Mouse (Mus musculus): ENCODE results near the gene Pomt2.
"Not testable (repeated sequence)": the region's sequence is repeated elsewhere in the genome, so short reads cannot be mapped to it uniquely, and the experiment has no call there.

The Pomt2 gene

DNA sequence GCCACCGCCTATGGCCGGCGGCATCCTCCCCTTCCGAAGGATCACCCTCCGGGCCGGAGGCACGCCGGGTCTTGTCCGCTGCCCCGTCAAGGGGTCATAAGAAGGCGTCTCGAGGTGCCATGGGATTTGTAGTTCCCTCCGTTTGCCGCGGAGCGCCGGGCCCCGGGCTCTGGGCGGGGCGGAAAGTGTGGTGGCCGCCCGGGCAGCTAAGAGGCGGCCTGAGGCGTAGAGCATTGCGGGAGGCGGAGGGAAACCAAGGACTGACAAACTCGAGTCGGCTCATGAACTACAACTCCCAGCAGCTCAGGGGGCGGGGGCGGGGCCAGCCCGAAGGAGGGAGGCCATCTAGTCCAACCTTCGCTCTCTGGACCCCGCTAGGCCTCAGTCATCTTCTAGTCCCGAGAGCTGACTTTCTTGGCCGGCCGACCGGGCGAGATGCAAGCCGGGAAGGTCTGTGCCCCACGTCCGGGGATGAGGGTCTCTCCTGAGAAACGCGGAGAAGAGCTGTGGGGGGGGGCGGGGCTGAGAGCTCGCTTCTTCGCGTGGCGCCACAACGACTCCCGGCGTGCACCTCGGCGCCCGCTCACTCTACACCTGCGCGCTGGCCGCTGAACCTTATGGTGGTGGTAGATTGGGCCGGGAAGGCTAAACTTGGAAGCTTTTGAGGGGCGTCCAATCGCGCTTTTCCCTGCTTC lies at the start of gene Pomt2:
Gene Pomt2, minus strand, starts transcription at position 574 of the 695 bp plus-strand sequence.
- peak; percentile 87 to 88 for DNase-seq

DNA sequence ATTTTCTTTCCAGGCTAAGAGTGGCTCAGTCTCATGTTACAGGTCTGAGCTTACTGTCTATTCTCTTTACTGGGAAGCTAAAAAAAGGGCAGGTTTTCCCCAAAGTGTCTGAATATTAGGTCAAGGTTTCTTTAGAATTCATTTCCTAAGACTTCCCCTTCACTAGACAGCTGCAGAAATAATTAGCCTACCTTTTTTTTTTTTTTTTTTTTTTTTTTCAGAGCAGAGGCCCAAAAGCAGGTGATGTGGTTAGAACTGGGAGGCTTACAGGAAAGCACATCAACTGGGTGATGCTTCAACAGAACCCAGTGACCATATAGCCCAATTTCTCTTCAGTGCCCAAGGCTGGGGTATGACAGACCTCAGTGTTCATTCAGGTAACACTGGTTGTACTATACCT lies 48.5 kb upstream of the Pomt2 start:
- no peak for DNase-seq

DNA sequence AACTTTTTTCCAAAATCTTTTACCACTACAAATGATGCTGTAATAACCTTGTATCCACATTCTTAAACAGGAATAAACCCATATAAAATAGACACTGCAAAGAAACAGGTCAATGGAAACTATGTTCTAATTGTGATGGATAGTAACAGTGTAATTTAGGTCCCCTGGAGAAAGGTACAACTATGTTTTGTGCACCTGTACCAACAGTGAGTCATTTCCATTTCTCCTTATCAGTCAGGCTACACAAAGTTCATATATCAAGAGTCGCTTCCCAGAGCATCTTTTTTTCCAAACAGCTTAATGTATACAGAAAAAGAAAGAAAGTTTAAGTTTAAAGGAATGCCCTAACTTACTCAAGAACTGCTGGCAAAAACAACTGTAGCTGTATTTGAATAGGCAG lies 47.3 kb upstream of the Pomt2 start:
- DNase-seq: no peak

DNA sequence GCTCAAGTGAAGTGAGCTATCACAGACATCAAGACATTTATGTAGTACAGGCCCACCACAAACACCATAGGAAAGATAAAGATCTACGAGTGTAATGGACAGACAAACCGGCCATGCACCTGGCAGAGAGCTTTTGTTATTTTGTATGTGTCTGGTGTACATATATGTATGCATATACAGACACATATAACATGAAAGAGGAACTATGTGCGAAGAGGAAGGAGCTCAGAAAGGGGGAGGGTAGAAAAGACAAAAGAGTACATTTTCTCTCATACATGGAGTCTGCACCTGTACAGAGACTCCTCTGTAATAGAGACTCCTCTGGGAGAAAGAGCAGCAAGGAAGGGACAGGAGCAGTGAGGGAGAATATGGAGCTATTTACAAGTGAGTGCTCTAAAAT lies 45.2 kb upstream of the Pomt2 start:
- peak in 1 of 2 experiments; percentile 40 for DNase-seq

DNA sequence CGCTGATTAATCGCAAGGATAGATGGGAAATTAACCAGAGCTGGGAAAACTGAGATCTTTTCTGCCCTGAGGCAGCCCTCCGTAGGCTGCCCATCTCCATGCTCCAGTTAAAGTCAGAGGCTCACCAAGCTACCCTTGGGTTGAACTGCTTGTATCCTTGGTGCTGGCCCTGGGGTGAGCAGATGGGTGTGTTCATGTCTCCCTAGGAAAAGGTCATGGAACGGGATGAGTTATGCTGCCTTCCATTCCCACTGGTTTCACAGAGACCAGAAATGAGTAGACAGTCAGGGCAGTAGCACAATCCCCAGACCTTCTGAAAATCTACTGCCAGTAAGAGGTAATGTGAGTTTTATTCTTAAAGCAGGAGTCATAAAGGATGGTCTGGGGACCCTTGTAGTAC lies 29.9 kb upstream of the Pomt2 start:
- no peak for DNase-seq

DNA sequence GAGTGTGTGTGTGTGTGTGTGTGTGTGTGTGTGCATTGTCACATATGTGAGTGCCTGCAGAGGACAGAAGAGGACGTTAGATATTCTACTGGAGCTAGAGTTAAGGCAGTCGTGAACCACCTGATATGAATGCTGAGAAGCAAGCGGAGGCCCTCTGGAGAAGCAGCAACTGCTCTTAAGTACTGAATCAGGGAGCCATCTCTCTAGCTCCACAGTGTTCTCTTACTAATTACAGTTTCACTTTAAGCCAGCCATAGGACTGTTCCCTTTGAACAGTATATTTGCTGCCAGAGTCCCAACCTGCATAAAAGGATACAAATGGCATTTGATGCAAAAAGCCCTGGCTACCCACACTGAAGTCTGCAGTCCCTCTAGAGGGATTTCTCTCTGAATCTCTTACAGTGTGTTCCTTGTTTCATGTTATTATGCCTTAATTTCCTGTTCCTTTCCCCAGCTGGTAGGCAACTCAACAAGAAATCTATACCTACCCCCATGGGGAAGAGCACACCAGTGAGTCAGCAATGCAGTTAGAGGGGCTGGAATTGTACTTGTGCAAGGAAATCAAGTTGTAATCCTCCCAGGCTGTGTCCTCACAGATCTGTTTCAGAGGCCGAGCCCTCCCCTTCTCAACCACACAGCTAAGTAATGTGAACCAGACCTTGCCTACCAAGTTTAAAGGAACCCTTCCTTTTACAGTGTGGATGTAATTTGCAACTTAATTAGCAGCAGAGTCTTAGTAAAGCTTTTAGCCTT lies 27.6 kb upstream of the Pomt2 start:
- no peak for DNase-seq

DNA sequence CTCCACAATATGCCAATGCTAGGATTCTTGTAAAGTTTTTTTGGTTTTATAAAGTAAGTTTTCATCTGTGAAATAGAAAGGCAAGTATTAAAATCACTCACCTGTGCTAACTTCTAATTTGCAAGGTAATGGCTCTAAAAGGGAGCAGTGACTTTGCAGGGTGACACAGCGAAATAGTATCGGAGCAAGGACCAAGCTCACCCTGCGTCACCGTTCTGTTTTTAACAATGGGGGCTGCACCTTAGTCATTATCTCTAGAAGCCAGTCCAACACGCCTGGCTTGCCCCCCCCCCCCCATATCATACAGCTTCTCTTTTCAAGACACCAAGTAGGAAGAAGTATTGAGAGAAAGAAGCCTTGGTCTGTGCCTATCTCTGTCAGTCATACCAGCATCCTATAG lies 13.0 kb upstream of the Pomt2 start:
- no peak for DNase-seq

DNA sequence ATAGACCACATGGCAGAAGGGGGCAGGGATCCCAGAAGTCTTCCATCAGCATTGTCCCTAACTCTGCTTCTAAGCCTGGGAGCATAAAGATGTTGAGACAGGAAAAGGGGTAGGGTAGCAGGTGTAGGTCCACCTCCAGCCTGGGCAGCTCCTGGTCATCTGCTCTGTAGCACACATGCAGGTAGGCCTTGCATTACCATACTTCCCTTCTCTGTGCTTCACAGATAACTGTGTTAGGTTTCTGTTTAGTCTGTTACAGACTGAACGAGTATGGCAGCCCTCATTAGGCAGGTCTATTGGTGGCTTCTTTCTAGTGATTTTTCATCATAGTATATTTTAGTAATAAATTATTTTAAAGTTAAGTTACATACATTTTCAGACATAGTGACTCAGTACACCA lies 12.5 kb upstream of the Pomt2 start:
- no peak for DNase-seq

DNA sequence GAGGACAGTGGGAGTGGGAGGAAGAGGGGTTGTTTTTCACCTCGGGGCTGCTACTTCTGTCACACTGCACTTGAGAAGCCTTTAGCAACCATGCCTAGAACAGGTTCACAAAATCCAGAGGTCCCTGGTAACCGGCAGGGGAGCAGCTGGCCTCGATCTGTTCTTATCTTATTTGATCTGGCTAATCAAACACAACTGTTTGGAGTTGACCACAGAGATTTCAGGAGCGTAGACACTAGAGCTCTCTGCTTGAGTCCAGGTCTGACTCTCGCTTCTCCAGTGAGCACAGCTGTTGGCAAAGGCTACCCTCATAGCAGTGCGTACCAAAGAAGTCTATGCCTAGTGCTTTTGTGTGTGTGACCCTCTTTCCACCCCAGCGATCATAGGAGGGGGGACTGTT lies 10.3 kb upstream of the Pomt2 start:
- DNase-seq: no peak

DNA sequence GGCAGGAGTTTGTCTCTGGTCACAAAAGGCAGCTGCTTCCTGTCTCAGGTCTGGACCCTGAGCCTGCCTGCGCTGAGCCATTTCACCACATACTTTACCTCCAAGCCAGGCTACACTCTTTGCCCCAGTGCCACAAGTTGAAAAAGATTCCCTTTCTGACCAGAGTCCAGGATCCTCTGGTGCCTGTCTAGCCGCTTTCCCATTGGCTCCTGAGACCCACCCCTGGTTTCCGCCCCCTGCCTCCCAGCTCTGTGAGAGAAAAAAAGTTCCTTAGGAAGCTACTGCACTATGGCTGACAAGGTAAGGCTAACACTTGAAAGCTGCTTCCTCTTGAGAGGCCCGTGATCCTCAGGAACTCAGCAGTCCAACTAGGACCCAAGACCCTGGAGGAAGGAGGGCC lies 9.6 kb upstream of the Pomt2 start:
- DNase-seq: no peak

DNA sequence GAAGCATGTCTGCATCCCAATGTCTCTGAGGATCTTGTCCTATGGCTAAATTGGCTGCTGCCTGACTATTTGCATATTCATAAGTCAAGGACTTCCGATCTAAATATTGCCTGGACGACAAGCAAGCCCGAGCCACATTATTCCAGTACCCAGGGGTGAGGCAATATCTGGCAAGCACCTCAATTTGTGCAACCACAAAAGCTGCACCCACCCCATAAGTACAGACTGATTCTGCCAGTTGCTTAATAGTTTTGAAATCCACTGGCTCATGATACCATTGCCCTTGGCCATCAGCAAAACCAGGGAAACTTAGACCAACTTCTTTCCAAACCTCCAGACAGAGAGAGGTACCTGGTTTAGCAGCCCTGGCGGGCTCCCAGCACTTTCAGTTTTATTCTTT lies 6.7 kb upstream of the Pomt2 start:
- DNase-seq: not testable (repeated sequence)

DNA sequence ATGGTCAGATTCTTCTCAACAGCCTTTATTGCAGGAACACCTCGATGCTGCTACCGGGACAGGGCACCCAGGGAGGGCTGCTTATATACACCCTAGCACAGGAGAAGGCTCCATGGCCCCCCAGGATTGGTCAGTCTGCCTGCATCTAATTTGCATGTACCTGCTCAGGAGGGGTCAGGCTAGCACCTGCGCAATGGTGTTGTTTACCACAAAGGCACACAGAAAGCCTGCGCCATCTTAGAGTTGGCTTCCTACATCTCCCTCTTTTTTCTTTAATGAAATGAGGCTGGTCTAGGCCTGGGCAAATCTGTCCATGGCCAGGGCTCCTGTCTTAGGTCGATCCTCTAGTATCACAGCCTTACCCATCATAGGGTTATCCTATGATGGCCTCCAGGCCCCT lies 1.7 kb upstream of the Pomt2 start:
- DNase-seq: no peak

DNA sequence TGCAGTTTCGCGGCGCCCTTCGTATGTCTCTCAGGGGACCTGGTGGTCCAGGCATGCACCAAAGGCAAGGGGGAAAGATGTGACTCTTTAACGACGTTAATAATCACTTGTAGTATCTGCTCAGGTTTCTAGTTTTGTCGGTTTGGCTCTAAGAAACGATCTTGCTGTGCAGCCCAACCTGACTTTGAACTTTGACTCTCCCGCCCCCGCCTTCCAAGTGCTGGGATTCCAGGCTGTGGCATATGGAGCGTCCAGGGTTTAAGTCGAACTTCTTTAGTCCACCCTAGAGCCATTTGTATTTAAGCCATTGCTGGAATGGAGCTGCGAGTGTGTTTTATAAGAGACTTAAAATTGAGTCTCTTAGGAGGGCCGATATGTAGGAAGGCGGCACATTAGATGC lies 368 bp upstream of the Pomt2 start:
- DNase-seq: no peak

DNA sequence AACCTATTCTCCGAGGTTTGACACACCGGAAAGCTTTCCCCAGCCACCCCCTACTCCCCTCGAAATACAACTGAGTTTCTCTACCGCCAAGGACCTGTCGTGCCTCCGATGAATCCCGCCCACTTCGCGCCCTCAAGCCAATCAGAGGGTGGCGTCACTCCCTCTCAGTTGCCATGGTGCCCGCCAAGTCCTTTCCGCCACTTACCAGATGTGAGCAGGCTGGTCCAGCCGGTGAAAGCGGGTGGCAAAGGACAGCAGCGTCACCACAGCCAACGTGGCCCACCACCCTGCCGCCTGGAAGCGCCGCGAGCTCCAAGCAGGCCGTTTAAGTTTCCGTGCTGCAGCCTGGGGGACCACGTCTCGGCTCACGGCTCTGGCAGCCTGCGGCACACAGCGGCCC lies 802 bp downstream of the Pomt2 start, which contains the start of gene Gstz1:
Gene Gstz1, plus strand, starts transcription at position 200 of the 400 bp plus-strand sequence.
- DNase-seq: peak; percentile 87 to 89

DNA sequence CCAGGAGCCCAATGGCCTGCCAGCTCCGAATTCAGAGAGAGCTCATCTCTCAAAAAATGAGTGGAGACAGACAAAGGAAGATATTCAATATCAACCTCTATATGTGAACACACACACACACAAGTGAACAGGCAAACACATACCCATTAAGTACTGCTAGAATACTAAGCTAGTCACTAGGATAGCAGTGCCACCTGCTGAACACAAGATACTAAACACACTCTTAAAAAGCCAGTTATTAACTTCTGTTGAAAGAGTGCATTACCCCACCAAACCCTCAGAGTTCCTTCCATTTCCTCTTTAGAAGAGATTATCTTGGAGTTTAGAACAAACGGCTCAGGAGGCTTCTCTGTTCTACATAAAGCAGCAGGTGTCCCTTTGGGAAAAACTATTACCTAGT lies 5.6 kb downstream of the Pomt2 start:
- no peak for DNase-seq

DNA sequence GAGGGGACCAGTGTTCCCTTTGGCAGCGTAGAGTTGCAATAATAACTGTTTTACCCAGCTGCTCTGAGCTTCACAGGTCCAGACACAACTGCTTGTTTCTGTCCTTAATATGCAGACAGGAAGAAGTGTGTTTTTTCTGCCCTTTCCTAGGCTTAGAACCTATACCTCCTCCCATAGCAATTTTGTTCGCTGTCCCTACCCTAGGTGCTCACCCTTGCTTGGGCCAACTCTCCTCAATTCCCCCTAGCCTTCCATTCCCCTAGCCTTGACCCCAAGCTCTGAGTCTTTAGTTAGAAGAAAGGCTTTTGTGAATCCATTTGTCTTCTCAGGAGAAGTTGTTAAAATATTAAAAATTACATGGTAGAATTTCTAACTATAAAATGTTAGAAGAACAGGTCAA lies 9.0 kb downstream of the Pomt2 start:
- DNase-seq: no peak

DNA sequence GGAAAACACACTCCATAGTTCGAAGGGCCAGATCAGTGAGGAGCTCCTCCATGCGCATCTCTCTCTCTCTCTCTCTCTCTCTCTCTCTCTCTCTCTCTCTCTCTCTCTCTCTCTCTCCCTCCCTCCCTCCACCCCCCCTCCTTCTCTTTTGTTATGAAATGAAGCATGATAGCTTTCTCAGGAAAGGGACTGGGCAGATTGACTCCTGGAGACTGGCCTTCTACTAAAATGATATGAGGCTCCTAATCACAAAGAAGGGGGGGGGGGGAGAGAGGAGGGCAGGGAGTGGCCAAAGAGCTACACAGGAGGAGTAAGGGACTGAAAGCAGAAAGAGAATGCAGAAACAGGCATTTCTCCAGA lies 9.4 kb downstream of the Pomt2 start:
- DNase-seq: no peak

DNA sequence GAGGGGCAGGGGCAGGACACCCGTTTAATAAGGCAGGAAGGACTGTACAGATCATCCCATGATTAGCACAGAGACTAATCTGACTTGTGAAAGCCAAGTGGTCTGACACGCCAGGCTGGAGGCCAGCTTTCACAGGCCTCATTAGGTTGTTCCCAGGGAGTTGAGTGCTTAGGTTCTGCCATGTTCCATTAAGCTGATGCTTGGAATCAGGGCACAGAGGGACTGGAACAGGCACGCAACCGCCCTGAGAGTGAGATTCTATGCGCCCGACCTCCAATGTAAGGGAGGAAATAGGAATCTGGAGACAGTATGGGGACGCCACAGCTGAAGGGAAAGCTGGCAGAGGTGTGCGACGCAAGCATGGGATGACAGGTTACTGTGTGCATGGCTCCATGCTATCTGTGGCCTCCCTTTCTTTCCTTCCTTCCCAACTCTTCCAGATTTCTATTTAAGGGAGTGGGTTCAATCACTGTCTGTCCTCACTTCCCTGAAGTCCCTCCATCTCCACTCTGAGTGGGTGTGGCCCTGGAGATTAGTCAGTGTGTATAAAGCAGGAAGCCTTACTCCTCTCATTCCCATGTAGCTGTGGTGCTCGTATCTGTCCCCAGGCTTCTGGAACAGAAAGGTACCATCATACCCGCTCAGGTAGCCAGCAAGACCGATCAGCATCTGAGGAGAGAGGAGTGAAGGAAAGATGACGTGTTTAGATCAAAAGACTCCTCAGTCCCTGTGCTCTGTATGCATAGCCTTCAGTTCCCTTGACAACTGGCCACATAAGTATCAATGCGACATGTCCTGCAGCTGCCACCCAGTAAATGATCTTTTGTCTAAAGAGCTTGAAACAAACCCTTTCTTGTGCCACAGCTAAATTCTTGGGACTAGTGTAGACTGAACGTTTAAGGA lies 10.1 kb downstream of the Pomt2 start:
- DNase-seq: no peak

DNA sequence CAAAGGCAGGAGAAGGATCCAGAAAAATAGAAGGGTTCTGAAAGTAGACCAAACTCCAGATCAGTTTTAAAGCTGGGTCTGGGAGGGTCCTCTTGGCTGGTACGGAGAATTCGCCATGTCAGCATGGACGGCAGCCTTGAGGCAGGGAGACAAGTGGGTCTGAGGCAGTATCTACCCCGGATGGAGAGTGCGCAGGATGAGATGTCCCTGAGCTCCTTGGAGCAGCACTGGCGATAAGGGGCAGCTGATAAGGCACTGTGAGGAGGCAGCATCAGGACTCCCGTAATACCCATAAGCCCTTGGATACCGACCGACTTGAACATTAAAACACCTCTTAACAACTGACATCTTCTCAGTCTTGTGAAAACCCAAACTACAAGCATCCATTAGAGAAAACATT lies 15.0 kb downstream of the Pomt2 start:
- no peak for DNase-seq

DNA sequence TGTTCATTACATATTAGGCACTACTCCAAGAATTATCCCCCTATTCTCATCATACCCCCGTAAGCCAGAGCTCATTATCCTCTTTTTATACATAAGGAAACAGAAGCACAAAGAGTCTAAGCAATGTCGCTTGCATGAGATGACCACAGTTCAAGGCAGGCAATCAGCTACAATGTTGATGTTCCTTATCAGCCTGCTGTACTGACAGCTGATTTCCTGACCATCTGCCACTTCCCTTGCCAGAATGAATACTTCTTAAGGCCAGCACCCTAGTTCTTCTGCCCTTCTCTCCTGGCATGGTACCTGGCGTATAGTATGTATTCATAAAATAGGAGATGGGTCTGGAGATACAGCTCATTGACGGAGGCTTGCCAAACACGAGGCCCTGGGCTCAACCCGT lies 15.6 kb downstream of the Pomt2 start:
- no peak for DNase-seq

DNA sequence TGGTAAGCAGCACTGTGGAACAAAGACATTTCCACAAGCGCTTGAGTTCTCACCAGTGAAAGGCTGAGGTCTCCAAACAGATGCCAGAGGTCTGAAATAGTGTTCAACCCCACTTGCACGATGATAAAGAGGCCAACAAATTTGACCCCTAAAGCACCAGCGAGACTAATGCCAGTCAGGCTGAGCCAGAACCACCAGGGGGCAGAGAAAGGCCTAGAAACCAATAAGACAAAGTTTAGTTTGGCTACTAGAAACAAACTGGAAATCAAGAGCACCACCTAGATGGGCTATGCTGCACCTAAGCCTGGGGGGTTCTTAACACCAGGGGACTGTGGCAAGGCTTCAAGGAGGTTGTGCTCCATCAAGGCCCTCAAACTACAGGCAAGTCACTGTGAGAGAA lies 16.1 kb downstream of the Pomt2 start:
- DNase-seq: peak; percentile 62 to 66

DNA sequence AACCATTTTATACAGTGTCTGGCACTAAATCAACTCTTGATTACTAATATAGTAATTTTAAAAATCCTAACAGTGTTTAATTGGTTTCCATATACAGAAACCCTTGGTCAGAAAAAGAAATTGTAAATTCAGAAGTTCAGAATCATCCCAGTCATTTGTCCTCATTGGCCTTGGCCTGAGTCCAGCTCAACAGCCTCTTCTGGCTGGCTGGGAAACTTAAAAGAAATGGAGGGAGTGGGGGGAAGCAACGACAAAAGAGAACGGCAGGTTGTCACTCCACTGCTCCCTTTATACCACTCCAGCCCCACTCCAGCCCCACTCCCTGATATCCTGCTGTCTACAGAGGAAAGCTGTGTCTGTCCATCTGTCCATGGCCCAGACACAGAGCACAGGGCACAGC lies 16.6 kb downstream of the Pomt2 start:
- DNase-seq: no peak

DNA sequence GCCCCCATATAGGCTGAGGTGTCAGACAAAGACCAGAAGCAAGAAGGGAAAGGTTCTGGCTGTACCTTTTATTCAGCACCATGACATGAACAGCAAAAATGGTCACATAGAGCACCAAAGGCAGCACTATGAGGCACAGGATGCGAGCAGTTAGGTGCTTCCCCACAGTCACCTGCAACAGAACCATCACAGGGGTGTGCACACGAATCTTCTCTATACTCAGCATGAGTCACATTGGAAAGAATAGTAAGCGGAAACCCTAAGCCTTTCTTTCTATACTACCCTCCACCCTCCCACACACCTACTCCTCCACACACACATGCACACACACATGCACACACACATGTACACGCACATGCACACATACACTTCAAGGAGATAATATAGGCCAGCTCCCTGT lies 17.5 kb downstream of the Pomt2 start:
- no peak for DNase-seq

DNA sequence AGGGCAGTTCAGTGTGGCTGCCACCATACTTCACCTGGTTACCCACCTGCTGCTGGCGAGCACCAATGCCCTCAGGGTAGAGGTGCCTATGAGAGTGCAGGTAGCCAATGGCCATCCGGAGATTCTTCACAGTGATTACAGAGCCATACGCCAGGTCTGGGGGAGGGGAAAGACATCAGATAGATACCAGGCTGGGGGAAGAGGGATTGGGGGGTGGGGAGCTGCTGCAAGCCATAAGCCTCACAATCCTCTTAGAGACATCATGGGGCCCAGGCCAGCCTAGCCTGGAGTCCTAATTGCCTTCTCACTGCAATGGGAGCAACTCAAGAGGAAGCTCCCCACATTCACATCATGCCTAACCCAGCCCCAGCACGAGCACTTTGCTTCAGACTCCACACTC lies 20.5 kb downstream of the Pomt2 start:
- no peak for DNase-seq

Measured in B cell, adult 2 months (primary cell).